Mouse (Mus musculus): Measurements from ENCODE around the gene Stk11. TPM values are rescaled to one million over a fixed set of nuclear protein-coding genes. Genes with fewer than 3 reads are reported as not detected.

The Stk11 gene
- polyA plus RNA-seq, 1 experiment from 2014 or later, result 18.3 TPM

GRCm38 (mm10) chr10:80173358-80173757 lies 57.8 kb downstream of the Stk11 start:
- ATAC-seq (ENCODE audit: low read depth) (no peak), DNase-seq (no peak)
- Histone ChIP-seq H3K9me3 (replicated peaks) (0 out of 2 replicates have a peak, but pooled peaks cover 3% of the 10 kb centered on the region), H3K4me1 (replicated peaks) (peaks cover 55% of the 10 kb centered on the region), H3K4me3 (replicated peaks) (peak overlapping the region; percentile 80), H3K36me3 (peaks cover 29% of the 10 kb centered on the region), H3K9ac (peak overlapping the region; percentile 76), H3K27ac (peak overlapping the region; percentile 80), H3K4me2 (peak overlapping the region; percentile 78), H3K27me3 (peaks cover 15% of the 10 kb centered on the region)
- 3% methylated on average over 11 of the region's 11 CpGs for WGBS (ENCODE audit: insufficient replicate concordance)

GRCm38 (mm10) chr10:80173955-80174640 lies 58.5 kb downstream of the Stk11 start:
- H3K4me1 ChIP-seq (replicated peaks), result peaks cover 48% of the 10 kb centered on the region
- peak overlapping the region; percentile 76; the same call in 1 of the 2 replicates for H3K9ac ChIP-seq
- H3K36me3 ChIP-seq, result peaks cover 29% of the 10 kb centered on the region
- H3K27ac ChIP-seq, result peak overlapping the region; percentile 80
- DNase-seq, result no peak
- peaks cover 22% of the 10 kb centered on the region for H3K27me3 ChIP-seq
- H3K4me3 ChIP-seq (replicated peaks), result no peak overlapping the region
- peak overlapping the region; percentile 78; the same call in 1 of the 2 replicates for H3K4me2 ChIP-seq
- H3K9me3 ChIP-seq (replicated peaks), result 0 out of 2 replicates have a peak, but pooled peaks cover 3% of the 10 kb centered on the region
- no peak for ATAC-seq (ENCODE audit: low read depth)
- 75% methylated on average over 10 of the region's 10 CpGs for WGBS (ENCODE audit: insufficient replicate concordance)

- Histone ChIP-seq H3K4me1 (replicated peaks) (peaks cover 48% of the 10 kb centered on the region), H3K36me3 (peaks cover 27% of the 10 kb centered on the region), H3K9me3 (replicated peaks) (0 out of 2 replicates have a peak, but pooled peaks cover 3% of the 10 kb centered on the region), H3K9ac (0 out of 2 replicates have a peak overlapping the region, but pooled peaks have one; percentile 18), H3K4me2 (no peak overlapping the region), H3K27me3 (peaks cover 28% of the 10 kb centered on the region), H3K27ac (0 out of 2 replicates have a peak overlapping the region, but pooled peaks have one; percentile 35), H3K4me3 (replicated peaks) (no peak overlapping the region)
- DNase-seq (peak; percentile 69), ATAC-seq (ENCODE audit: low read depth) (peak; percentile 32; the same call in 1 of the 2 replicates)
- 31% methylated on average over 2 of the region's 2 CpGs for WGBS (ENCODE audit: insufficient replicate concordance)
Measured at GRCm38 (mm10) chr10:80174705-80175104, 59.1 kb downstream of the Stk11 start.

- no peak overlapping the region for H3K4me3 ChIP-seq (replicated peaks)
- H3K36me3 ChIP-seq, result peaks cover 17% of the 10 kb centered on the region
- 25% methylated on average over 4 of the region's 4 CpGs for WGBS (ENCODE audit: insufficient replicate concordance)
- 0 out of 2 replicates have a peak, but pooled peaks cover 1% of the 10 kb centered on the region for H3K9me3 ChIP-seq (replicated peaks)
- H3K4me2 ChIP-seq, result no peak overlapping the region
- H3K9ac ChIP-seq, result no peak overlapping the region
- peaks cover 49% of the 10 kb centered on the region for H3K4me1 ChIP-seq (replicated peaks)
- no peak overlapping the region for H3K27ac ChIP-seq
- ATAC-seq (ENCODE audit: low read depth), result no peak
- DNase-seq, result no peak
- peaks cover 38% of the 10 kb centered on the region for H3K27me3 ChIP-seq
Measured at GRCm38 (mm10) chr10:80175536-80176269, 60.1 kb downstream of the Stk11 start.

- Histone ChIP-seq H3K27me3 (peaks cover 45% of the 10 kb centered on the region), H3K36me3 (peaks cover 10% of the 10 kb centered on the region), H3K4me2 (no peak overlapping the region), H3K27ac (no peak overlapping the region), H3K4me3 (replicated peaks) (no peak overlapping the region), H3K4me1 (replicated peaks) (peaks cover 47% of the 10 kb centered on the region), H3K9ac (no peak overlapping the region), H3K9me3 (replicated peaks) (no peaks in the 10 kb centered on the region)
- ATAC-seq (ENCODE audit: low read depth) (no peak), DNase-seq (no peak)
- 70% methylated on average over 5 of the region's 5 CpGs for WGBS (ENCODE audit: insufficient replicate concordance)
Measured at GRCm38 (mm10) chr10:80176270-80176834, 60.7 kb downstream of the Stk11 start.

- H3K4me1 ChIP-seq (replicated peaks), result peaks cover 34% of the 10 kb centered on the region
- no peak overlapping the region for H3K27ac ChIP-seq
- H3K4me3 ChIP-seq (replicated peaks), result no peak overlapping the region
- DNase-seq (no peak), ATAC-seq (ENCODE audit: low read depth) (no peak)
- WGBS (ENCODE audit: insufficient replicate concordance), result 64% methylated on average over 7 of the region's 7 CpGs
- no peaks in the 10 kb centered on the region for H3K9me3 ChIP-seq (replicated peaks)
- H3K27me3 ChIP-seq, result peaks cover 58% of the 10 kb centered on the region
- no peaks in the 10 kb centered on the region for H3K36me3 ChIP-seq
- H3K4me2 ChIP-seq, result no peak overlapping the region
- no peak overlapping the region for H3K9ac ChIP-seq
Measured at GRCm38 (mm10) chr10:80177441-80178279, 62.1 kb downstream of the Stk11 start.

- ATAC-seq (ENCODE audit: low read depth) (no peak), DNase-seq (no peak)
- no peaks in the 10 kb centered on the region for H3K36me3 ChIP-seq
- 2% methylated on average over 89 of the region's 106 CpGs for WGBS (ENCODE audit: insufficient replicate concordance)
- peak within 1 kb of the TSS; percentile 60 for H3K4me3 ChIP-seq (replicated peaks)
- H3K4me2 ChIP-seq, result peak within 1 kb of the TSS; percentile 73
- peaks cover 22% of the 10 kb centered on the region for H3K4me1 ChIP-seq (replicated peaks)
- H3K9me3 ChIP-seq (replicated peaks), result no peaks in the 10 kb centered on the region
- no peak within 1 kb of the TSS for H3K27ac ChIP-seq
- peak within 1 kb of the TSS; percentile 62 for H3K9ac ChIP-seq
- H3K27me3 ChIP-seq, result peaks cover 75% of the 10 kb centered on the region
Measured at GRCm38 (mm10) chr10:80179068-80180051, 63.8 kb downstream of the Stk11 start, which contains the start of gene Efna2. Efna2 (plus strand) TSS chr10:80179482.

Other genes starting within 250 kb of the Stk11 start
- 54.8 and 64.6 TPM in 2 replicates for gene Prtn3, start 241.3 kb upstream of the Stk11 start, polyA plus RNA-seq (2015; fragmentation: Nextera tagmentation; extraction: Ambion mirVana)
- 5.7 and 5.8 TPM in 2 replicates for gene Plppr3, start 241.2 kb upstream of the Stk11 start, polyA plus RNA-seq (2015; fragmentation: Nextera tagmentation; extraction: Ambion mirVana)
- gene Elane, start 229.6 kb upstream of the Stk11 start, polyA plus RNA-seq (2015; fragmentation: Nextera tagmentation; extraction: Ambion mirVana), result 47.1 and 59.3 TPM in 2 replicates
- gene Cfd, start 224.9 kb upstream of the Stk11 start, polyA plus RNA-seq (2015; fragmentation: Nextera tagmentation; extraction: Ambion mirVana), result not detected in 2 replicates
- gene Med16, start 206.9 kb upstream of the Stk11 start, polyA plus RNA-seq (2015; fragmentation: Nextera tagmentation; extraction: Ambion mirVana), result 16.9 and 19.0 TPM in 2 replicates
- 11.3 TPM in 1 of 2 replicates, not detected in the other for gene Gm26602, start 204.9 kb upstream of the Stk11 start, polyA plus RNA-seq (2015; fragmentation: Nextera tagmentation; extraction: Ambion mirVana)
- gene Kiss1r, start 198.8 kb upstream of the Stk11 start, polyA plus RNA-seq (2015; fragmentation: Nextera tagmentation; extraction: Ambion mirVana), result 0.19 and 0.28 TPM in 2 replicates
- 63.0 and 63.8 TPM in 2 replicates for gene R3hdm4, start 194.6 kb upstream of the Stk11 start, polyA plus RNA-seq (2015; fragmentation: Nextera tagmentation; extraction: Ambion mirVana)
- 5.4 and 5.7 TPM in 2 replicates for gene Arid3a, start 188.8 kb upstream of the Stk11 start, polyA plus RNA-seq (2015; fragmentation: Nextera tagmentation; extraction: Ambion mirVana)
- gene Wdr18, start 155.7 kb upstream of the Stk11 start, polyA plus RNA-seq (2015; fragmentation: Nextera tagmentation; extraction: Ambion mirVana), result 78.2 and 83.0 TPM in 2 replicates
- gene Grin3b, start 145.1 kb upstream of the Stk11 start, polyA plus RNA-seq (2015; fragmentation: Nextera tagmentation; extraction: Ambion mirVana), result 0.07 and 0.10 TPM in 2 replicates
- gene Tmem259, start 131.5 kb upstream of the Stk11 start, polyA plus RNA-seq (2015; fragmentation: Nextera tagmentation; extraction: Ambion mirVana), result 8.2 TPM in 2 replicates
- 45.8 and 49.6 TPM in 2 replicates for gene Cnn2, start 127.2 kb upstream of the Stk11 start, polyA plus RNA-seq (2015; fragmentation: Nextera tagmentation; extraction: Ambion mirVana)
- gene Abca7, start 119.3 kb upstream of the Stk11 start, polyA plus RNA-seq (2015; fragmentation: Nextera tagmentation; extraction: Ambion mirVana), result 6.3 and 7.4 TPM in 2 replicates
- 14.3 and 14.9 TPM in 2 replicates for gene Arhgap45, start 99.2 kb upstream of the Stk11 start, polyA plus RNA-seq (2015; fragmentation: Nextera tagmentation; extraction: Ambion mirVana)
- 120 and 122 TPM in 2 replicates for gene Polr2e, start 76.0 kb upstream of the Stk11 start, polyA plus RNA-seq (2015; fragmentation: Nextera tagmentation; extraction: Ambion mirVana)
- gene Gpx4, start 68.6 kb upstream of the Stk11 start, polyA plus RNA-seq (2015; fragmentation: Nextera tagmentation; extraction: Ambion mirVana), result 677 TPM in 2 replicates
- 9.2 and 9.9 TPM in 2 replicates for gene Sbno2, start 10.2 kb upstream of the Stk11 start, polyA plus RNA-seq (2015; fragmentation: Nextera tagmentation; extraction: Ambion mirVana)
- 358 and 362 TPM in 2 replicates for gene Atp5d, start 22.8 kb downstream of the Stk11 start, polyA plus RNA-seq (2015; fragmentation: Nextera tagmentation; extraction: Ambion mirVana)
- 0.54 and 0.69 TPM in 2 replicates for gene Cbarp, start 25.0 kb downstream of the Stk11 start, polyA plus RNA-seq (2015; fragmentation: Nextera tagmentation; extraction: Ambion mirVana)
- 3.0 and 3.3 TPM in 2 replicates for gene Midn, start 32.5 kb downstream of the Stk11 start, polyA plus RNA-seq (2015; fragmentation: Nextera tagmentation; extraction: Ambion mirVana)
- 19.5 and 21.9 TPM in 2 replicates for gene Cirbp, start 50.2 kb downstream of the Stk11 start, polyA plus RNA-seq (2015; fragmentation: Nextera tagmentation; extraction: Ambion mirVana)
- 14.8 and 15.1 TPM in 2 replicates for gene 1600002K03Rik, start 57.1 kb downstream of the Stk11 start, polyA plus RNA-seq (2015; fragmentation: Nextera tagmentation; extraction: Ambion mirVana)
- 0.98 and 1.1 TPM in 2 replicates for gene Efna2, start 63.7 kb downstream of the Stk11 start, polyA plus RNA-seq (2015; fragmentation: Nextera tagmentation; extraction: Ambion mirVana)
- 26.1 and 26.5 TPM in 2 replicates for gene Mum1, start 110.6 kb downstream of the Stk11 start, polyA plus RNA-seq (2015; fragmentation: Nextera tagmentation; extraction: Ambion mirVana)
- gene Ndufs7, start 133.3 kb downstream of the Stk11 start, polyA plus RNA-seq (2015; fragmentation: Nextera tagmentation; extraction: Ambion mirVana), result 241 and 294 TPM in 2 replicates
- 53.5 and 57.2 TPM in 2 replicates for gene Gamt, start 145.2 kb downstream of the Stk11 start, polyA plus RNA-seq (2015; fragmentation: Nextera tagmentation; extraction: Ambion mirVana)
- 33.5 and 34.7 TPM in 2 replicates for gene Dazap1, start 145.7 kb downstream of the Stk11 start, polyA plus RNA-seq (2015; fragmentation: Nextera tagmentation; extraction: Ambion mirVana)
- 792 and 836 TPM in 2 replicates for gene Rps15, start 176.7 kb downstream of the Stk11 start, polyA plus RNA-seq (2015; fragmentation: Nextera tagmentation; extraction: Ambion mirVana)
- gene Apc2, start 180.2 kb downstream of the Stk11 start, polyA plus RNA-seq (2015; fragmentation: Nextera tagmentation; extraction: Ambion mirVana), result 0.13 and 0.24 TPM in 2 replicates
- 42.3 and 43.7 TPM in 2 replicates for gene 2310011J03Rik, start 204.7 kb downstream of the Stk11 start, polyA plus RNA-seq (2015; fragmentation: Nextera tagmentation; extraction: Ambion mirVana)
- gene Pcsk4, start 213.7 kb downstream of the Stk11 start, polyA plus RNA-seq (2015; fragmentation: Nextera tagmentation; extraction: Ambion mirVana), result 5.3 TPM in 2 replicates
- gene Reep6, start 214.2 kb downstream of the Stk11 start, polyA plus RNA-seq (2015; fragmentation: Nextera tagmentation; extraction: Ambion mirVana), result 50.9 and 65.0 TPM in 2 replicates
- gene Adamtsl5, start 232.6 kb downstream of the Stk11 start, polyA plus RNA-seq (2015; fragmentation: Nextera tagmentation; extraction: Ambion mirVana), result 1.8 and 2.5 TPM in 2 replicates
- 0.12 TPM in 1 of 2 replicates, not detected in the other for gene Plk5, start 240.7 kb downstream of the Stk11 start, polyA plus RNA-seq (2015; fragmentation: Nextera tagmentation; extraction: Ambion mirVana)